Mouse (Mus musculus) left cerebral cortex, adult 2 months (tissue): ENCODE data around the gene Atp6v0a4. TPM values are rescaled to one million over a fixed set of nuclear protein-coding genes. Genes with fewer than 3 reads are reported as not detected.

ENCODE experiments used
- DNase-seq, 2 experiments: peaks; one replicate each; pipeline ENCODE4 v3.0.0; 2021 to 2022; ENCODE audit warnings: low spot score in 2 of 2, mixed read lengths in 1 of 2; ENCODE audit errors: extremely low spot score in 1 of 2
- H3K27ac ChIP-seq: fragments of 200-600 bp; 2 replicates; pipeline ENCODE4 v1.8.1; 2022
- H3K4me3 ChIP-seq: fragments of 200-600 bp; 2 replicates; pipeline ENCODE4 v1.8.1; 2022
- CTCF ChIP-seq: fragments of 200-600 bp; IDR thresholded peaks from 2 replicates; pipeline ENCODE4 v1.8.1; 2022; ENCODE audit warnings: antibody characterized with exemption, mild to moderate bottlenecking, moderate library complexity
- intact Hi-C: fragments of 180-260 bp; cut with DNase I; formaldehyde crosslinking; loops from one replicate; pipeline ENCODE4 v1.15.1; 2025
- total RNA-seq, 2 experiments: library from RNA; stranded (reverse); gene quantifications; 2 replicates each; pipeline ENCODE4 v1.2.3; 2021

Atp6v0a4 gene
- total RNA-seq, 2 experiments from 2014 or later, result 2.0 to 2.3 TPM

- intact Hi-C loops, result no loop called here
- no peak overlapping the region for H3K4me3 ChIP-seq
- no peak overlapping the region for H3K27ac ChIP-seq
- TF ChIP-seq CTCF, result no peak
- DNase-seq, result no peak
Measured at GRCm38 (mm10) chr6:38123471-38124206, 747 bp downstream of the Atp6v0a4 start.

- no peak overlapping the region for H3K4me3 ChIP-seq
- no peak for TF ChIP-seq CTCF
- H3K27ac ChIP-seq, result no peak overlapping the region
- no peak for DNase-seq
- intact Hi-C loops, result no loop called here
Measured at GRCm38 (mm10) chr6:38122791-38123190, 1.6 kb downstream of the Atp6v0a4 start.

GRCm38 (mm10) chr6:38121843-38122242 is 2.5 kb downstream of the Atp6v0a4 start:
- intact Hi-C loops, result no loop called here
- DNase-seq, result no peak
- Histone ChIP-seq H3K4me3 (no peak overlapping the region), H3K27ac (no peak overlapping the region)
- TF ChIP-seq CTCF, result no peak

DNA sequence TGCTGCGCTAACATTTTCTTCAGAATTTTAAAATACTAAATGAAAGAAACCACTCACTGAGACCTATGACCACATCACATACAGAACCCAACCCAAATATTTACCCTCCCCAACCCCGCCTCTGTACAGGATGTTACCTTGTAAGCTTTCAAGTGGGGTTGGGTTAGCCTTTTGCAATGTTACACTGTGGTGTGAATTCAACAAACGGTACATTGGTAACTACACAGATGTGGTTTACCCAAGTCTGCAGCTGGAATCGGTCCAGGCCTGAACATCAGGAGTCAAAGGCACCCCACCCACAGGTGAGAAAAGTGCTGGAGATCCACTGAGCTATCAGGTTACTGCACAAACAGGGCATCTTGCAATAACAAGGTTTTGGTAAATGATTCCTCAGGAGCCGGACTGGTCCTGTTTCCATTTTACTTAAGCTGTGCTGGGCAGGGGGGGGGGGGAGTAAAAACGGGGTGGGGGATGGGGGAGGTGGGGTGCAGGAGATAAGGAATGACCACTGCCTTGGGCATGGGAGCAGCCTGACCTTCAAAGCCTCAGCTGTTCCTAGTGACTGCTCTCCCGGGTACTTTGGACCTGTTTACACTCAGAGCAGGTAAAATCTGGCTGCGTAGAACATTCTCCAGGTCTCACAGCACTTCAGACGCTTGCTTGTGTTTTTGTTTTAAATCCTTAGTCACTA is 3.6 kb downstream of the Atp6v0a4 start:
- Histone ChIP-seq H3K27ac (no peak overlapping the region), H3K4me3 (no peak overlapping the region)
- no peak for TF ChIP-seq CTCF
- intact Hi-C loops, result no loop called here
- DNase-seq, result no peak

DNA sequence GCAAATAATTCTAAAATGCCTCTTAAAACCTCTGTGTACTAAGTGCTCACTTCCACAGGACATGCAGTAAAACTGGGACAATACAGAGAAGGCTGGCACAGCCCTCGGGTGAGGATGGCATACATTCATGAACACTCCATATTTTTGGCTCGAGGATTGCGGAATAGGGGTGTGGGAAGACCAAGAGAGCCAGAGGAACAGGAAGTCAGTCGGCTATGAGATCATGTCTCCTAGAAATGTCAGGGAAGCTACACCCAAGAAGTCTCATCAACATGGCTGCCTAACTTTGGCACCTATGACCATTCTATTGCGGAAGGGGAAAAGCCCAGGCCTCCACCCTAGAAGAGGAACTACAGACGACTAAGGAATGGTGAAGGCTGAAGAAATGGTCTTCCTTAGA is 6.0 kb downstream of the Atp6v0a4 start:
- no peak overlapping the region for H3K4me3 ChIP-seq
- no peak for TF ChIP-seq CTCF
- DNase-seq, result no peak
- no peak overlapping the region for H3K27ac ChIP-seq
- intact Hi-C loops, result no loop called here

DNA sequence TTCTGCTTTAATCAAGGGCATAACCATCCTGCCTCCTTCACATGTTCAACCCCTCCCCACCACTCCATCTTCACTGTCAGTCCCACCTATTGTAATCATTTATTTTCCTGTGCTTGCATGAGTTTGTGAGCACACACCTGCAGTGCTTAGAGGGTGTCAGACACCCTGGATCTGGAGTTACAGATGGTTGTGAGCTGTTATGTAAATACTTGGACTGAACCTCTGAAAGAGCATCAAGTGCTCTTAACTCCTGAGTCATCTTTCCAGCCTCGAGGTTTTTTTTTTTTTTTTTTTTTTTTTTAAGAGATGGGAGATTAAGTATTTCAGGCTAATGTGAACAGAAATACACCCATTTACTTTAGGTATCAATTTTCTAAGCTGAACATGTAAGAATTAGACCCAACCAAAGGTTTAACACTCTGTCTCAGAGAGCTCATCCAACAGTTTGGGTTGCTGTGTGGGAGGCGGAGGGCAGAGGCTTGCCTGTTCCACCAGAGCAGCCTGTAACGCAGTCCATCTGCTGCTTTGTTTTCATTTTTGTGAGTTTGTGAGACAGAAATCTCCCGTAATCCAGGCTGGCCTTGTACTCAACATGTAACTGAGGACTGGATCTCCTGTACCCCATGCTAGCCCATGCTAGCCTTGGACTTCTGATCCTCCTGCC is 8.1 kb downstream of the Atp6v0a4 start:
- H3K4me3 ChIP-seq, result no peak overlapping the region
- H3K27ac ChIP-seq, result no peak overlapping the region
- no peak for DNase-seq
- no peak for TF ChIP-seq CTCF
- intact Hi-C loops, result no loop called here

- intact Hi-C loops, result no loop called here
- Histone ChIP-seq H3K4me3 (no peak overlapping the region), H3K27ac (no peak overlapping the region)
- DNase-seq, result no peak
- no peak for TF ChIP-seq CTCF
Measured at GRCm38 (mm10) chr6:38110859-38111258, 13.5 kb downstream of the Atp6v0a4 start.

DNA sequence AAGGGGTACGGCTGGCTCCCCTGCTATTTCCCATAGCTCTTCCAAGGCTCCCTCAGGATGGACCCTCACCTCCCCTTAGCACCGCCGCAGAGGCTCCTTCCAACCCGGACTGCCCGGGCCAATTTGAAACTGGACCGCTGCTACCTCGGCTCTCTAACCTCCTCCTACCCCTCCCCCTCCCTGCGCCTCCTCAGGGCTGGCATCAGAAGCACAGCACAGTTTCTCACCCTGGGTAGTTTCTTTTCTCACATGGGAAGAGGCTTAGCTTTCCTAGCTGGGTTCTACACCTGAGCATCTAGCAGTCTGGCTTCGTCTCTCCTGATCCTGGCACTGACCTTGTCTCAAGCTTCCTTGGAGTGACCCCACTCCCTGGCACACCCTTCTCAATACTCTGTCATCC is 14.5 kb downstream of the Atp6v0a4 start:
- no peak for DNase-seq
- TF ChIP-seq CTCF, result no peak
- Histone ChIP-seq H3K4me3 (no peak overlapping the region), H3K27ac (no peak overlapping the region)
- intact Hi-C loops, result no loop called here

DNA sequence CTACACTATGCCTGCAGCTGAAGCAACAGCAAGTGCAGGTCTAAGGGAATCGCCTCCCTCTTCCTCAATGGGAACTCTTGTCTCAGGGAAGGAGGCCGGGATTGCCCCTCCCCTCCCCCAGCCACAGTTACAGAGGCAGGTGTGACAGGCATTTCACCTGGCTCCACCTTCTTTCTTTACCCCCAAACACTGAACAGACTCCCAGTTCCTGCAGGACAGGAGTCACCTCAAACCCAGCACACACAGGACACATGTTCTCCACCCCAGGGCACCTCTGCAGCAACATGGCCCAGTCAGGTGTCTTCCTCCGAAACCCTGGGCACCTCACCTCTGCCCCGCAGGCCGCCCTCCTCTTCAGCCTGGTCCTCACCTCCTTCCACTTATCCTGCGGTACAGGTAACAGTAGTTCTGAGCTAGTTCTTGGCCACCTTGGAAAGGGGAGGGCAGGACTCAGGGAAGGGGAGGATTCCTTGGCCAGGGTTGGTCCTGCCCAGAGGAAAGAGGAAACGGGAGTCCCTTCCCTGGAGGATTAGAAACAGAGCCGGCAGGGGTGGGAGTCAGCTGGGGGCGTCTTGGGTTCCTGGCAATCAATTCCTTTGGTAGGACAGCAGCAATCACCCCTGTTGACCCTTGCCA is 15.1 kb downstream of the Atp6v0a4 start, which contains the start of gene Tmem213:
TSS of gene Tmem213 (plus strand) at position 96 of the 636 bp plus-strand sequence.
- Histone ChIP-seq H3K27ac (no peak within 1 kb of the TSS), H3K4me3 (no peak within 1 kb of the TSS)
- intact Hi-C loops, result no loop called here
- DNase-seq, result no peak
- no peak for TF ChIP-seq CTCF

GRCm38 (mm10) chr6:38108449-38108848 is 15.9 kb downstream of the Atp6v0a4 start:
- intact Hi-C loops, result no loop called here
- H3K27ac ChIP-seq, result no peak overlapping the region
- no peak for TF ChIP-seq CTCF
- no peak overlapping the region for H3K4me3 ChIP-seq
- DNase-seq, result no peak

GRCm38 (mm10) chr6:38105924-38106323 is 18.5 kb downstream of the Atp6v0a4 start:
- no peak overlapping the region for H3K4me3 ChIP-seq
- H3K27ac ChIP-seq, result no peak overlapping the region
- TF ChIP-seq CTCF, result no peak
- DNase-seq, result no peak
- intact Hi-C loops, result no loop called here

DNA sequence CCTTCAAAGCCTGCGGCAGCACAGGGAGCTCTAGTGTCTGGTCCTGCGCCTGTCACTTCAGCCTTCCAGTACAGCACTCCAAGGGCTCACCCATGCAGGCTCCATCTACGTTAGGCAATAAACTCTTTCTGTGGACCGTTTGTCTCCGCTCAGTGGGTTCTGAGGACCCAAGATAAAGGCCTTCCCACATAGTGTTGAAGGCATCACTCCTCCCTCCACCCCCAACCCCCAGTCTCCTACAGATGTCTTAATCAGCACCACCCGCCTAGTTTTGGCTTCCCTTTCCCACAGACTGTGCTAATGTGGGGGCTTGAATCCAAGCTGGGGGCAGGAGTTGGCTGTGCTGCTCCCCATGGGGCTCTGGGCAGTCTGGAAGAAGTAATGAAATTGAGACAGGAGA is 20.6 kb downstream of the Atp6v0a4 start:
- Histone ChIP-seq H3K27ac (no peak overlapping the region), H3K4me3 (no peak overlapping the region)
- DNase-seq, result no peak
- TF ChIP-seq CTCF, result no peak
- intact Hi-C loops, result no loop called here
